Comparison of ENCODE assay signal across 8 mouse cellular contexts in the genomic region with DNA sequence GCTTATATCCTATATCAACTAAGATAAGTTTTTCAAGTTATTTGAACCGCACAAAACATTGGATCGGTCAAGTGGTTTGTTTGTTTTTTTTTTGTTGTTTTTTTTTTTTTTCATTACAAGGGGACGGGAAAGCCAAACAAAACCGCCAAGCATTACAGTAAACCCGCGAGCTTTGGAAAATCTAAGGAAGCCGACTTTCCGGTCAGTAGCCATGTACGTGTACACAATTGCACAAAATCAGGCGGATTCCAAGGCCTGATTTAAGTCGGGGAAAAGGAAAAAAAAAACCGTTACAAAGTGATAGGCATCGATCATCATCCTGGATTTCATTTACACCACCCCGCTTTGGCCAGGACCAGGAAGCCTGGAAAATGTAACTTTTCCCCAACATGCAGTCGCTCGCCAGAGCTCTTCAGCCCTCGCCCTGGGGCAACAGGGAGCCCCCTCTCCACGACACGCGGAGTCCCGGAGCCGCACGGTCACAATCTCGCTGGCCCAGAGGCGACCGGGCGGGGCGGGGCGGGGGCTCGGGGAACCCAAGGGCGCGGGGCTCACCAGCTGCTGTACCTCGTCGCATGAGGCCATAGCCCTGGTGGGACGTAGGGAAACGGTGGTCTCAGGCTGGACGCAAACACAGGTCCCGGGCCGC. TPM values are rescaled to one million over a fixed set of nuclear protein-coding genes. Genes with fewer than 3 reads are reported as not detected.
DNase-seq lines count a peak whose midpoint lies in the region; ATAC-seq and TF ChIP-seq lines count a peak whose summit lies in the region.

No protein-coding gene starts in this region.

- H3K9ac ChIP-seq in kidney, embryonic 16.5 days (replicated peaks; ENCODE audit: low read length) = peak overlapping the region; percentile 87
- peak overlapping the region; percentile 90 for H3K9ac ChIP-seq in hindbrain, embryonic 11.5 days (ENCODE audit: low read depth, low read length)

- no peak for ATAC-seq in kidney, embryonic 16.5 days (ENCODE audit: low FRiP score, low TSS enrichment)
- no peak for ATAC-seq in hindbrain, embryonic 11.5 days (ENCODE audit: low FRiP score)
- no peak for ATAC-seq in erythroid progenitor cell, adult 5-6 weeks (replicated peaks; ENCODE audit: low FRiP score, poor library complexity, severe bottlenecking)

- no peak for DNase-seq in kidney, adult 11 months
- no peak for DNase-seq in hindbrain, embryonic 11.5 days (ENCODE audit: low spot score)
- peak; percentile 20 for DNase-seq in lung, postnatal 14 days
- no peak for DNase-seq in thymus, postnatal 36 days
- no peak for DNase-seq in spleen, postnatal 4 days (ENCODE audit: low spot score in 2 of 2)

- no peaks in the 10 kb centered on the region for H3K9me3 ChIP-seq in kidney, embryonic 16.5 days (ENCODE audit: low read length)
- H3K9me3 ChIP-seq in hindbrain, embryonic 11.5 days (ENCODE audit: control insufficient read depth, low read length) = no peaks in the 10 kb centered on the region

- TF ChIP-seq POLR2A in bone marrow, adult 2 months (IDR thresholded peaks at IDR 0.05; ENCODE audit: borderline replicate concordance, control insufficient read depth, low read depth, low read length) = no peak

- no peaks in the 10 kb centered on the region for H3K27me3 ChIP-seq in kidney, embryonic 16.5 days (ENCODE audit: insufficient read depth, low read length)
- no peaks in the 10 kb centered on the region for H3K27me3 ChIP-seq in hindbrain, embryonic 11.5 days (ENCODE audit: control insufficient read depth, insufficient read depth, low read length)

- H3K4me3 ChIP-seq in kidney, embryonic 16.5 days (ENCODE audit: low read length) = peak overlapping the region; percentile 72
- peak overlapping the region; percentile 91 for H3K4me3 ChIP-seq in bone marrow, adult 2 months (replicated peaks; ENCODE audit: control insufficient read depth, low read depth, low read length)
- H3K4me3 ChIP-seq in hindbrain, embryonic 11.5 days (ENCODE audit: low read depth, low read length) = peak overlapping the region; percentile 87

- no peaks in the 10 kb centered on the region for H3K36me3 ChIP-seq in kidney, embryonic 16.5 days (ENCODE audit: insufficient read depth, low read length)
- H3K36me3 ChIP-seq in hindbrain, embryonic 11.5 days (ENCODE audit: control insufficient read depth, insufficient read depth, low read length) = no peaks in the 10 kb centered on the region

- peaks cover 26% of the 10 kb centered on the region for H3K4me1 ChIP-seq in kidney, embryonic 16.5 days (ENCODE audit: insufficient read depth, low read length)
- no peaks in the 10 kb centered on the region for H3K4me1 ChIP-seq in bone marrow, adult 2 months (ENCODE audit: control insufficient read depth, insufficient read depth, low read length)
- no peaks in the 10 kb centered on the region for H3K4me1 ChIP-seq in hindbrain, embryonic 11.5 days (replicated peaks; ENCODE audit: control insufficient read depth, insufficient read depth, low read length)

- peak overlapping the region; percentile 97 for H3K27ac ChIP-seq in kidney, embryonic 16.5 days (ENCODE audit: low read length)
- H3K27ac ChIP-seq in bone marrow, adult 2 months (ENCODE audit: control insufficient read depth, insufficient read depth, low read depth, low read length, poor library complexity) = peak overlapping the region; percentile 85
- peak overlapping the region; percentile 94 for H3K27ac ChIP-seq in hindbrain, embryonic 11.5 days (ENCODE audit: low read depth, low read length)

- no peak for TF ChIP-seq CTCF in bone marrow, adult 2 months (IDR thresholded peaks at IDR 0.05; ENCODE audit: control insufficient read depth, insufficient read depth, low read length)

- peak overlapping the region; percentile 100 for H3K4me2 ChIP-seq in kidney, embryonic 16.5 days (replicated peaks; ENCODE audit: low read depth, low read length)
- peak overlapping the region; percentile 93 for H3K4me2 ChIP-seq in hindbrain, embryonic 11.5 days (replicated peaks; ENCODE audit: low read depth, low read length)

- 1% methylated on average over 38 of the region's 39 CpGs for WGBS in kidney, embryonic 16.5 days
- WGBS in bone marrow, adult 2 months = 3% methylated on average over 39 of the region's 39 CpGs
- WGBS in hindbrain, embryonic 11.5 days = 2% methylated on average over 37 of the region's 39 CpGs

RNA-seq across cellular contexts. Expression of gene Sept10, which starts 0.7 kb away (rescaled TPM):
- 46.3 and 48.6 TPM in 2 replicates for polyA plus RNA-seq in kidney, embryonic 16.5 days (2015; fragmentation: Nextera tagmentation; extraction: Ambion mirVana)
- 3.8 and 5.7 TPM in 2 replicates for polyA plus RNA-seq in bone marrow, adult 2 months (2011; ENCODE audit: insufficient read depth, insufficient read length, low replicate concordance, missing spikeins)
- polyA plus RNA-seq in hindbrain, embryonic 11.5 days (2014; fragmentation: Nextera tagmentation; extraction: Ambion mirVana) = 32.0 and 32.4 TPM in 2 replicates
- not detected in 2 replicates for total RNA-seq in erythroid progenitor cell, adult 5-6 weeks (2015; ENCODE audit: low replicate concordance)
- total RNA-seq in erythroid progenitor cell, adult 5-6 weeks (2017; ENCODE audit: low replicate concordance) = 2.4 TPM in 1 of 2 replicates, not detected in the other

RNA-seq across cellular contexts. Expression of gene Sowahc, which starts 0.8 kb away (rescaled TPM):
- 11.4 and 11.7 TPM in 2 replicates for polyA plus RNA-seq in kidney, embryonic 16.5 days (2015; fragmentation: Nextera tagmentation; extraction: Ambion mirVana)
- polyA plus RNA-seq in bone marrow, adult 2 months (2011; ENCODE audit: insufficient read depth, insufficient read length, low replicate concordance, missing spikeins) = 1.1 and 3.1 TPM in 2 replicates
- 11.9 and 13.6 TPM in 2 replicates for polyA plus RNA-seq in hindbrain, embryonic 11.5 days (2014; fragmentation: Nextera tagmentation; extraction: Ambion mirVana)
- total RNA-seq in erythroid progenitor cell, adult 5-6 weeks (2015; ENCODE audit: low replicate concordance) = 2.5 and 3.4 TPM in 2 replicates
- total RNA-seq in erythroid progenitor cell, adult 5-6 weeks (2017; ENCODE audit: low replicate concordance) = 2.1 and 3.6 TPM in 2 replicates
